Mouse (Mus musculus): ENCODE data around the gene Sh3gl1. TPM values are rescaled to one million over a fixed set of nuclear protein-coding genes. Genes with fewer than 3 reads are reported as not detected.

The Sh3gl1 gene
- polyA plus RNA-seq, 1 experiment from 2014 or later, result 129 TPM

DNA sequence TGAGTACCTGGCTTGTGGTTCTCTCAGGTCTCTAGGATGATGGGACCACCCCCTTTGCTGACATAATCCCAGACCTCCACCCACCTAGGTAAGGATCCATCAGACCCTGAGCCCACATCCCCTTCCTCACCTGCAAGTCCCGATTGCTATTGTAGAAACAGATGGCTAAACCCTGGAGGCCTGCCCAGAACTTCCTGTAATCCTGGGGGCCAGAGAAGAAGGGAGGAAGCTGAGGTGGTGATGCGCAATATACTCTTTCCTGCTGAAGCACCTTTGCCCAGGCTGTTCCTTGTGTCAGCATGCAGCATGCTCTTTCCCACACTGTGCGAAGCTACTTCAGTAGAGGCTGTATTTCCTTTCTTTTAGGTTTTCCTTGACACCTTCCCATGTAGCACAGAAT lies 33.4 kb downstream of the Sh3gl1 start:
- no peak overlapping the region for H3K4me3 ChIP-seq (ENCODE audit: low read depth, low read length)
- H3K27me3 ChIP-seq (replicated peaks; ENCODE audit: control insufficient read depth, insufficient read depth, low read length), result peaks cover 8% of the 10 kb centered on the region; the same call in 1 of the 2 replicates
- no peak for DNase-seq (ENCODE audit: low spot score)
- no peak overlapping the region for H3K27ac ChIP-seq (ENCODE audit: low read depth)
- H3K36me3 ChIP-seq (ENCODE audit: control insufficient read depth, insufficient read depth, low read length), result no peaks in the 10 kb centered on the region
- H3K4me2 ChIP-seq (ENCODE audit: low read length), result no peak overlapping the region
- H3K9ac ChIP-seq (ENCODE audit: low read length), result no peak overlapping the region
- peaks cover 10% of the 10 kb centered on the region; the same call in 1 of the 2 replicates for H3K4me1 ChIP-seq (replicated peaks; ENCODE audit: control insufficient read depth, insufficient read depth, low read length)
- WGBS, result 84% methylated on average over 3 of the region's 3 CpGs
- H3K9me3 ChIP-seq (ENCODE audit: control insufficient read depth, low read length), result no peaks in the 10 kb centered on the region
- no peak for ATAC-seq (replicated peaks; ENCODE audit: low FRiP score, low TSS enrichment, low read depth)

DNA sequence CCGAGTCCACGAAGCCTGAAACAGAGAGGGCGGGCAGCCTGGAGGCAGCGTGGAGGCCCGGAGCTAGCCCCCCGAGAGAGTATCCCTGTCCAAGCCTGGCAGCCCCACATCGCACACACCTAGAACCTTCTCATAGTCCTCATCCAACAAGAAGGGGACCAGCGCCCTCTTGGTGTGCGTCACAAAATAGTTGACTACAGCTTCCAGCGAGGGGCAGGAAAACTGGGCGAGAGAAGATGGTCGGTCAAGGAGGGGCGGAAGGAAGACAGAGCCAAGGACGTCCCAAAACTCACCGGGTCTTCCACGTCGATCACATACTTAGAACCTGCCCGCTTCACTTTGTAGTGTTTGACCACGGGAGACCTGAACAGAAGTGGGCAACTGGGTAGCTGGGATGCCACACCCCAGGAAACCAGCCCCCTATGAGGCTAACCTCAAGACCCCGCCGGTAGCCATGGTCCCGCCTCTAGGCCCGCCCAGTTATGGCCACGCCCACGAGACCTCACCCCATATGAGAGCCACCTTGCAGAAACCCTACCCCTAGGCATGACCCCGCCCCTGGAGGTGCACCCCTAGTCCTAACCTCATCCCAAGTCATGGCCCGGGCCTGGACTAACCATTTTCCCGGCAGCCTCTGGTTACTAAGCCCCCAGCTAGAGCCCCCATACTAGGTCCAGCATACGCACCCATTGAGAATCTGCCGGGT lies 36.5 kb downstream of the Sh3gl1 start:
- Histone ChIP-seq H3K27me3 (replicated peaks; ENCODE audit: control insufficient read depth, insufficient read depth, low read length) (peaks cover 8% of the 10 kb centered on the region; the same call in 1 of the 2 replicates), H3K36me3 (ENCODE audit: control insufficient read depth, insufficient read depth, low read length) (no peaks in the 10 kb centered on the region), H3K4me2 (ENCODE audit: low read length) (peak overlapping the region; percentile 11), H3K9ac (ENCODE audit: low read length) (no peak overlapping the region), H3K9me3 (ENCODE audit: control insufficient read depth, low read length) (no peaks in the 10 kb centered on the region), H3K4me3 (ENCODE audit: low read depth, low read length) (no peak overlapping the region), H3K27ac (ENCODE audit: low read depth) (no peak overlapping the region), H3K4me1 (replicated peaks; ENCODE audit: control insufficient read depth, insufficient read depth, low read length) (no peaks in the 10 kb centered on the region)
- peak; percentile 26; the same call in 1 of the 2 replicates for ATAC-seq (replicated peaks; ENCODE audit: low FRiP score, low TSS enrichment, low read depth)
- WGBS, result 10% methylated on average over 30 of the region's 30 CpGs
- no peak for DNase-seq (ENCODE audit: low spot score)

DNA sequence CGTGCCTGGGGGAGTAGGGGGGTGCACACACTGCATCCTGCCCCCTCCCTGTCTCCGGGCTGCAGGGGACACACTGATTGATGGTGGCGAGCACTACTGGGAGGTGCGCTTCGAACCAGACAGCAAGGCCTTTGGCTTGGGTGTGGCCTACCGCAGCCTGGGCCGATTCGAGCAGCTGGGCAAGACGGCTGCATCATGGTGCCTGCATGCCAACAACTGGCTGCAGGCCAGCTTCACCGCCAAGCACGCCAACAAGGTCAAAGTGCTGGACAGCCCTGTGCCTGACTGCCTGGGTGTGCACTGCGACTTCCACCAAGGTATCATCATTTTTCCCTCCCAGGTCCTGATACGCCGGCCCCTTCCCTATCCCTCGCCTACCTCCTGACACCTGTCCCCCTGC lies 40.4 kb downstream of the Sh3gl1 start:
- Histone ChIP-seq H3K27me3 (replicated peaks; ENCODE audit: control insufficient read depth, insufficient read depth, low read length) (peaks cover 7% of the 10 kb centered on the region; the same call in 1 of the 2 replicates), H3K4me1 (replicated peaks; ENCODE audit: control insufficient read depth, insufficient read depth, low read length) (no peaks in the 10 kb centered on the region), H3K4me2 (ENCODE audit: low read length) (no peak overlapping the region), H3K9ac (ENCODE audit: low read length) (no peak overlapping the region), H3K9me3 (ENCODE audit: control insufficient read depth, low read length) (no peaks in the 10 kb centered on the region), H3K36me3 (ENCODE audit: control insufficient read depth, insufficient read depth, low read length) (no peaks in the 10 kb centered on the region), H3K27ac (ENCODE audit: low read depth) (no peak overlapping the region), H3K4me3 (ENCODE audit: low read depth, low read length) (no peak overlapping the region)
- ATAC-seq (replicated peaks; ENCODE audit: low FRiP score, low TSS enrichment, low read depth), result no peak
- no peak for DNase-seq (ENCODE audit: low spot score)
- 82% methylated on average over 15 of the region's 15 CpGs for WGBS

DNA sequence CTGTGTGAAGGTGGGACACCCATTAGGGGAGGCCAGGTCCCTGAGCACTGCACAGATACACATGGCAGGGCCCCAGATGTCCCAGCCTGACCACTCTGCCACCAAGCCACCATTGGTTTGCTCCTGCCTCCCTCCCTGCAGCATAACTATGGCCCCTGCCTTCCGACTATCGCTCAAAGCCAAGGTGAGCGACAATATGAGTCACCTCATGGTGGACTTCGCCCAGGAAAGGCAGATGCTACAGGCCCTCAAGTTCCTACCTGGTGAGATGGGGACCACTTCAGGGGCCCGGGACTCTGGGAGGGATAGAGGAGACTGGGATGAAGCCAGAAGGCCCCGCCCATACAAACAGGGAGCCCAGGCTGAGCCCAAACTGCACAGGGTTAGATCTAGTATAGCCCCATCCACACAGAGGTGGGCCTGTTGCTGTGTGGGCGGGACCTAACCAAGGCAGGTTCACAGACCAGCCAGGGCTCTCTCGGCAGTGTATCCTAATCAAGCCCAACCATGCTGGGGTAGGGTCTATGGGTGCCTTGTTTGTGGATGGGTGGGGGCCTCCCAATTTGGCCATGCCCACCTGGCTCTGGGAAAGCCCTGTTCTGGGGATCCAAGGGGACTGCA lies 46.0 kb downstream of the Sh3gl1 start:
- Histone ChIP-seq H3K27ac (ENCODE audit: low read depth) (no peak overlapping the region), H3K36me3 (ENCODE audit: control insufficient read depth, insufficient read depth, low read length) (no peaks in the 10 kb centered on the region), H3K9ac (ENCODE audit: low read length) (no peak overlapping the region), H3K4me3 (ENCODE audit: low read depth, low read length) (no peak overlapping the region), H3K27me3 (replicated peaks; ENCODE audit: control insufficient read depth, insufficient read depth, low read length) (no peaks in the 10 kb centered on the region), H3K4me2 (ENCODE audit: low read length) (no peak overlapping the region), H3K4me1 (replicated peaks; ENCODE audit: control insufficient read depth, insufficient read depth, low read length) (peaks cover 6% of the 10 kb centered on the region; the same call in 1 of the 2 replicates), H3K9me3 (ENCODE audit: control insufficient read depth, low read length) (no peaks in the 10 kb centered on the region)
- 81% methylated on average over 8 of the region's 8 CpGs for WGBS
- no peak for DNase-seq (ENCODE audit: low spot score)
- peak; percentile 41 for ATAC-seq (replicated peaks; ENCODE audit: low FRiP score, low TSS enrichment, low read depth)

DNA sequence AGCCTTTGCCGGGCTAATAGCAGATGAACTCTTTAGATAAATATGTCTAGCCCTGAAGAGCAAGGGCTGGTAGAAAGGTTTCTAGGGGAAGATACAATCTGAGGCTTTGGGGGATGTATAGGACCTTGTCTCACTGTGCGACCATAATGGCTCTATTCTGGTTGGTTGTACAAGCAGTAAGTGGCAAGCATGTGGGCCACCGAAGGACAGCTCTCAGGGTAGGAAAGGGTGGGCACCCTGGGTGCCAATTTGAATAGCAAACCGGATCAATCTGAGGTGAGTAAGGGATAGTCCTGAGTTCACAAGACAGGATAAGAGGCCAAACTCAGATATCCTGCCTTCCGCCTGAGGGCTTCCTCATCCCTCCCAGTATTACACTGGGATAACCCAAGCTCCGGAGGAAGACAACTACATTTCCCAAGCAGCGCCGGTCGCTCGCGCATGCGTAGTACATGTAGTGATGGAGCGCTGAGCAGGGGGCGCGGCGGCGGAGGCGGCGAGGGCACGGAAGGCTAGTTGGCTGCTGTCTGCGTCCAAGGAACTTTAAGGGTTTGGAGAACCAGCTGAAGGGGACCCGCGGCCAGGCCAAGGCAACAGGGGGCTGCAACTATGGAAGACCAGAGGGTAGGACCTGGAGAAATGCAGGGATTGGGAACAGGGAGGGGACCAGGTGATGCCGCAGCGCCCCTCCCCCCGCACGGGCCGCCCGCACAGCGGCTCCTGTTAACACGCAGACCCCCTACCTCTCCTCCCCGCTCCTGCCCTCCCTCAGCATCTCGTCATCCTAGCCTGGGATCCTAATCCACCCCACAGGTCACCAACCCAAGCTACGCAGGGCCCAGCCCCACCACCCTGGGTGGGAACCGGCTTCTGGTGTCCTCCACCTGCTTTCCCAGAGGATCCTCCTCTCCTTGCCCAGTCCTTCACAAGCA lies 50.1 kb downstream of the Sh3gl1 start, which contains the start of gene Fsd1:
Gene Fsd1 (plus strand): TSS at position 480 of the 932 bp plus-strand sequence.
- no peaks in the 10 kb centered on the region for H3K27me3 ChIP-seq (replicated peaks; ENCODE audit: control insufficient read depth, insufficient read depth, low read length)
- no peaks in the 10 kb centered on the region for H3K36me3 ChIP-seq (ENCODE audit: control insufficient read depth, insufficient read depth, low read length)
- DNase-seq (ENCODE audit: low spot score), result peak; percentile 76
- H3K9ac ChIP-seq (ENCODE audit: low read length), result peak within 1 kb of the TSS; percentile 38; the same call in 1 of the 2 replicates
- no peaks in the 10 kb centered on the region for H3K9me3 ChIP-seq (ENCODE audit: control insufficient read depth, low read length)
- peaks cover 6% of the 10 kb centered on the region; the same call in 1 of the 2 replicates for H3K4me1 ChIP-seq (replicated peaks; ENCODE audit: control insufficient read depth, insufficient read depth, low read length)
- peak; percentile 44; the same call in 1 of the 2 replicates for ATAC-seq (replicated peaks; ENCODE audit: low FRiP score, low TSS enrichment, low read depth)
- H3K4me2 ChIP-seq (ENCODE audit: low read length), result peak within 1 kb of the TSS; percentile 76
- 9% methylated on average over 35 of the region's 35 CpGs for WGBS
- H3K27ac ChIP-seq (ENCODE audit: low read depth), result no peak within 1 kb of the TSS
- peak within 1 kb of the TSS; percentile 51 for H3K4me3 ChIP-seq (ENCODE audit: low read depth, low read length)

DNA sequence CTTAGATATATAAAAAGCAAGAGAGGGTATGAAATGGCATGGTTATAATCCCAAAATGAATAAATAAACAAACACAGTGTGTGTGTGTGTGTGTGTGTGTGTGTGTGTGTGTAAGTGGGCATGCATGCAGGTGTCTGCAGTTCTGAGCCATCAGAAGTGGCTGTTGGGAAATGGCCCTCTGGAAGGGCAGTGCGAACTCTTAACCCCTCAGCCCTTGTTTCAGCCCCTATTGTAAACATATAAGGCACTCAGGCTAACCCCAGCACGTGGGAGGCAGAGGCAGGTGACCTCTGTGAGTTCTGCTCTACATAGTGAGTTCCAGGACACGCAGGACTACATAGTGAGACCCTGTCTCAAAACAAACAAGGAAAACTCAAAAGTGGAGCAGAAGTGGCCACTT lies 59.1 kb downstream of the Sh3gl1 start:
- Histone ChIP-seq H3K36me3 (ENCODE audit: control insufficient read depth, insufficient read depth, low read length) (no peaks in the 10 kb centered on the region), H3K9ac (ENCODE audit: low read length) (no peak overlapping the region), H3K4me1 (replicated peaks; ENCODE audit: control insufficient read depth, insufficient read depth, low read length) (peaks cover 8% of the 10 kb centered on the region; the same call in 1 of the 2 replicates), H3K27me3 (replicated peaks; ENCODE audit: control insufficient read depth, insufficient read depth, low read length) (no peaks in the 10 kb centered on the region), H3K4me2 (ENCODE audit: low read length) (no peak overlapping the region), H3K9me3 (ENCODE audit: control insufficient read depth, low read length) (no peaks in the 10 kb centered on the region), H3K4me3 (ENCODE audit: low read depth, low read length) (no peak overlapping the region), H3K27ac (ENCODE audit: low read depth) (no peak overlapping the region)
- ATAC-seq (replicated peaks; ENCODE audit: low FRiP score, low TSS enrichment, low read depth) (no peak), DNase-seq (ENCODE audit: low spot score) (no peak)
- WGBS, result 32% methylated on average over 3 of the region's 3 CpGs

DNA sequence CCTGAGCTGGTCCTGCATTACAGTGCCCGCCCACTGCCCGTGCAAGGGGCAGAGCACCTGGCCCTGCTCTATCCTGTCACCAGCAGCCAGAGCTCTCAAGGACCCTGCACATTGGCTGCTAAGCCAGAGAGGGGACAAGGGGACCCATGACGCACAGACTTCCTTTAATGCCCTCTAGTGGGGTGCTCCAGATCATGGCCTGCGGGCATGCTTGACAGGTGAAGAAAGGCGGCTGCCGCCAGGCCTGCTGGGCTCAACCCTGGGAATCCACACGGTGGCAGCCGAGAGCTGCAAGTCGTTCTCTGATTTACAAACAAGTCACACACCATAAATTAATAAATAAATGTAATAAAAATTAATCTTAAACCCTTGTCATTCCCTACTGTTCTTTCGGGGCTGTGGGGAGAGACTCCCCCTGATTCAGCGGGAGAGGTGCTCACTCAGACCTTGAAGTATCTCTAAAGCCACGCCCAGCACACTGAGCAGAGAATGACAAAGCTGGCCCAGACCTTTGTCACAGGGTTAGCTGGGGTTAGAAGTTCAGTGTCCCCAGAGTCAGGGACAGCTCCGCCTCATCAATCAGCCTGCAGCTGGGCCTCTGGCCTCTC lies 60.1 kb downstream of the Sh3gl1 start:
- Histone ChIP-seq H3K9me3 (ENCODE audit: control insufficient read depth, low read length) (no peaks in the 10 kb centered on the region), H3K4me1 (replicated peaks; ENCODE audit: control insufficient read depth, insufficient read depth, low read length) (peaks cover 10% of the 10 kb centered on the region; the same call in 1 of the 2 replicates), H3K9ac (ENCODE audit: low read length) (no peak overlapping the region), H3K27ac (ENCODE audit: low read depth) (no peak overlapping the region), H3K27me3 (replicated peaks; ENCODE audit: control insufficient read depth, insufficient read depth, low read length) (no peaks in the 10 kb centered on the region), H3K4me2 (ENCODE audit: low read length) (peak overlapping the region; percentile 23; the same call in 1 of the 2 replicates), H3K36me3 (ENCODE audit: control insufficient read depth, insufficient read depth, low read length) (no peaks in the 10 kb centered on the region), H3K4me3 (ENCODE audit: low read depth, low read length) (no peak overlapping the region)
- DNase-seq (ENCODE audit: low spot score) (peak; percentile 90), ATAC-seq (replicated peaks; ENCODE audit: low FRiP score, low TSS enrichment, low read depth) (peak; percentile 84)
- 15% methylated on average over 13 of the region's 13 CpGs for WGBS

DNA sequence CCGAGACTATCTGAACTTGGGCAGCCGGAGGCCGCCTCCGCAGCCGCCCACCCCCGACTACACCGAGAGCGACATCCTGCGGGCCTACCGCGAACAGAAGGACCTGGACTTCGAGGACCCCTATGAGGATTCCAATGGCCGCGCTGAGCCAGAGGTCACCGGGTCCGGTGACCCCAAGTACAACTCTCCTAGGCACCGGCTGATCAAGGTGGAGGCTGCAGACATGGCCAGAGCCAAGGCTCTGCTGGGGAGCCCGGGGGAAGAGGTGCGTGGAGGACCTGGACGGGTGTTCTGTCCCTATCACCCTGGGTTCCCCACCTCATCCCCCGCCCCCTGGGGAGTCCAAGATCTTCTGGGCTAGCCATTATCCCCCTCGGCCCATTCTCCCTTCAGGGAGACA lies 65.0 kb downstream of the Sh3gl1 start:
- H3K4me2 ChIP-seq (ENCODE audit: low read length), result peak overlapping the region; percentile 68
- peaks cover 16% of the 10 kb centered on the region for H3K36me3 ChIP-seq (ENCODE audit: control insufficient read depth, insufficient read depth, low read length)
- ATAC-seq (replicated peaks; ENCODE audit: low FRiP score, low TSS enrichment, low read depth) (no peak), DNase-seq (ENCODE audit: low spot score) (no peak)
- H3K9ac ChIP-seq (ENCODE audit: low read length), result peak overlapping the region; percentile 41
- no peaks in the 10 kb centered on the region for H3K9me3 ChIP-seq (ENCODE audit: control insufficient read depth, low read length)
- no peak overlapping the region for H3K27ac ChIP-seq (ENCODE audit: low read depth)
- H3K4me3 ChIP-seq (ENCODE audit: low read depth, low read length), result no peak overlapping the region
- H3K4me1 ChIP-seq (replicated peaks; ENCODE audit: control insufficient read depth, insufficient read depth, low read length), result peaks cover 13% of the 10 kb centered on the region; the same call in 1 of the 2 replicates
- peaks cover 10% of the 10 kb centered on the region; the same call in 1 of the 2 replicates for H3K27me3 ChIP-seq (replicated peaks; ENCODE audit: control insufficient read depth, insufficient read depth, low read length)
- WGBS, result 37% methylated on average over 22 of the region's 22 CpGs

All from intestine, embryonic 14.5 days (tissue).